Mouse (Mus musculus) activated CD4-positive, CD25-positive, alpha-beta regulatory T cell (primary cell): Measurements from ENCODE around the gene Kcna5. TPM values are rescaled to one million over a fixed set of nuclear protein-coding genes. Genes with fewer than 3 reads are reported as not detected.

Experiments used
- polyA plus RNA-seq, 2 experiments: library from polyadenylated mRNA; unstranded; fragments of 100-300 nt; shearing (Covaris generic); gene quantifications; one replicate each; pipeline ENCODE4 v1.2.1; 2017

The Kcna5 gene
- not detected for polyA plus RNA-seq

GRCm38 (mm10) chr6:126535208-126535910 is at the start of gene Kcna5:
Kcna5 (minus strand) TSS chr6:126535412.

Other genes starting within 250 kb of the Kcna5 start
- under 1 TPM in 1 of 2 experiments, not detected in 1; 0.21 TPM for gene Kcna1, start 111.0 kb upstream of the Kcna5 start, polyA plus RNA-seq
- not detected for gene Kcna6, start 205.3 kb upstream of the Kcna5 start, polyA plus RNA-seq